18 mouse cellular contexts compared by ENCODE assay signal in the genomic region with DNA sequence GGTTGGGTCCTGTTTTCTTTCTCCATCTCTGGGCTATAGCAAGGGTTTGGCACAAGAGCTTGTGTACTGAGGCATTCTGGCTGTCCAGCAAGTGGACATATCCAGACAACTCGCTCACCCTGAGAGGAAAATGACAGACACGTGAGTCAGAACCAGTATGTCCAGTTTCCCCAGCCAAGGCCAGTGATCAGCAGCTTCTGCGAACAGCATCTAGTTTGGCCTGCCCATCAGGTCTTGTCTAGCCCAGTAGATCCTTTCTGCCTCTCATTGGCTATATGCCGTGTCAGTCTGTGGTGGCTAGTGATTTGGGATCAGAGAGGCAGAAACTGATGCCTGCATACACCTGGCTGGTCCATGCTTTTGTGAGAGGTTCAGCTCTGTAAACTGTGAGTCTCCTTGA.
DNase-seq lines count a peak whose midpoint lies in the region.
"Had no signal": no experiment of that assay in that cellular context is flagged by ENCODE, and none has a peak within 500 bp of the region (broad histone marks: within the 10 kb centered on the region; RNA-seq: fewer than 3 reads in every experiment).

No protein-coding gene starts in this region.

- intact Hi-C loops in left cerebral cortex, postnatal 10 days (cut with DNase I) = no loop called here

- peak; percentile 61 for DNase-seq in adrenal gland, adult 2 months
- DNase-seq in adrenal gland, postnatal 4 days (ENCODE audit: low spot score in 2 of 2) = no peak
- peak; percentile 23 for DNase-seq in urinary bladder, adult 2 months (ENCODE audit: low spot score)
- no peak for DNase-seq in urinary bladder, postnatal 4 days (ENCODE audit: low spot score in 2 of 2)
- DNase-seq in adrenal gland, postnatal 36 days = peak; percentile 38 to 46
- DNase-seq in urinary bladder, postnatal 36 days (ENCODE audit: low spot score in 2 of 2) = peak; percentile 54 to 56
- DNase-seq in left cerebral cortex, postnatal 10 days (ENCODE audit: extremely low spot score in 1 of 2, low spot score in 2 of 2) = no peak
- no peak for DNase-seq in right cerebral cortex, postnatal 4 days
- DNase-seq: B cell, adult 2 months; cerebellum, adult 11 months; cerebellum, adult 2 months; cerebellum, adult 9-11 months; cerebellum, postnatal 25 days; forebrain, postnatal 0 days; gastrocnemius, postnatal 25 days; heart, adult 18-20 months; heart, postnatal 10 days; heart, postnatal 36 days had no signal

Comparison
In these comparisons a context has a peak if more than half of its experiments do, and no peak if none do; other contexts are left out.
1. DNase-seq: peak in adrenal gland, adult 2 months (single experiment), urinary bladder, adult 2 months (single experiment), adrenal gland, postnatal 36 days (2 of 2) and urinary bladder, postnatal 36 days (2 of 2); none in adrenal gland, postnatal 4 days (0 of 2), urinary bladder, postnatal 4 days (0 of 2), left cerebral cortex, postnatal 10 days (0 of 2) and right cerebral cortex, postnatal 4 days (single experiment).